Mouse (Mus musculus): ENCODE measurements around the gene Pla2g4c. TPM values are rescaled to one million over a fixed set of nuclear protein-coding genes. Genes with fewer than 3 reads are reported as not detected.
"Not testable (repeated sequence)": the region's sequence is repeated elsewhere in the genome, so short reads cannot be mapped to it uniquely, and the experiment has no call there.

Pla2g4c gene
- 1.2 and 1.5 TPM in 2 replicates for polyA plus RNA-seq (2015; fragmentation: Nextera tagmentation; extraction: Ambion mirVana)

DNA sequence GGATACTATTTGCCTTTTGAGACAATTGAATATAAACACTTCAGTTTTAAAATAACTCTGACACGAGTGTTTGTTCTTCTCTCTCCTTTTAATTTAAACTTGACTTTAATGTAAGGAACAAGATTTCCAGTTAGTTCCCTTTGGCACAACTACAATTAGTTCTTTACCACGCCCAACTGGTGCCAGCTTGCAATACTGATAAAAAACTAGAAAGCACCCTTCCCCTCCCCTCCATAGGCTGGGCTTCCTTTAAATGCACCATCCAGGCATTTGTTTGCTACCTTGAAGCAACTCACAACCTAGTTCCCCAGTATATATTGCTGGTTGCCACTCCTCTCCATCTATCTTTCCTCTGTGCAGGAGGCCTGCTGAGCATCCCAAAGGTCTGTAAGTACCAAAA, at the start of gene Pla2g4c:
Gene Pla2g4c (plus strand): TSS at position 340 of the 400 bp plus-strand sequence.
- no peaks in the 10 kb centered on the region for H3K27me3 ChIP-seq (replicated peaks; ENCODE audit: insufficient read depth, low read length)
- H3K36me3 ChIP-seq (ENCODE audit: insufficient read depth, low read length): no peaks in the 10 kb centered on the region
- 44% methylated on average over 2 of the region's 2 CpGs for WGBS
- ATAC-seq (no peak), DNase-seq (ENCODE audit: low spot score) (no peak)
- no peaks in the 10 kb centered on the region for H3K9me3 ChIP-seq (ENCODE audit: low read length)
- no peak within 1 kb of the TSS for H3K9ac ChIP-seq (replicated peaks; ENCODE audit: low read depth)
- H3K4me2 ChIP-seq (replicated peaks; ENCODE audit: low read depth, low read length): no peak within 1 kb of the TSS
- no peak for TF ChIP-seq EP300 (IDR thresholded peaks at IDR 0.05)
- TF ChIP-seq CTCF (IDR thresholded peaks at IDR 0.05): no peak
- no peaks in the 10 kb centered on the region for H3K4me1 ChIP-seq (ENCODE audit: insufficient read depth, low read depth, low read length)
- H3K4me3 ChIP-seq (ENCODE audit: low read depth, low read length): no peak within 1 kb of the TSS
- no peak within 1 kb of the TSS for H3K27ac ChIP-seq (ENCODE audit: low read length)

DNA sequence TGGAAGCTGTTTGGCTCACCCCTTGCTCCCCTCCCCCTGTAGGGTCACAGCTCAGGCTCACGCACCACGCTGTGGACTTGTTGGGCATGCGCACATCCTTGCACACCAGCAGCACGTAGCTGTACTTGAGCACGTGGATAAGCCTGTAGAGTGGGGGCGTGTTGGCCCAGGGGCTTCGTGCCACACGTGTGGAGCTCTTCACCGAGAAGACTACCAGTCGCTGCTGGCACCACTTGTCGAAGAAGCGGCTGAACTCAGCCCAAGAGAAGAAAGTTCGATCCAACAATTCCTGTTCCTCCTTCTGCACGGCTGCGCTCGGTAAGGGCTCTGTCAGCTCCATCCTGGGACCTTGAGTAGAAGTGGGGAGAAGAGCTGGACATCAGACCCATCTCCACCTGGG, 47.4 kb upstream of the Pla2g4c start, which contains the start of gene Lig1:
Gene Lig1 (plus strand): TSS at position 203 of the 400 bp plus-strand sequence.
- peak within 1 kb of the TSS; percentile 26; the same call in 1 of the 2 replicates for H3K27ac ChIP-seq (ENCODE audit: low read length)
- WGBS: 97% methylated on average over 16 of the region's 16 CpGs
- no peaks in the 10 kb centered on the region for H3K9me3 ChIP-seq (ENCODE audit: low read length)
- no peak for ATAC-seq
- no peaks in the 10 kb centered on the region for H3K27me3 ChIP-seq (replicated peaks; ENCODE audit: insufficient read depth, low read length)
- peak within 1 kb of the TSS; percentile 56 for H3K9ac ChIP-seq (replicated peaks; ENCODE audit: low read depth)
- H3K4me1 ChIP-seq (ENCODE audit: insufficient read depth, low read depth, low read length): no peaks in the 10 kb centered on the region; the same call in 1 of the 2 replicates
- H3K4me2 ChIP-seq (replicated peaks; ENCODE audit: low read depth, low read length): peak within 1 kb of the TSS; percentile 77
- peak within 1 kb of the TSS; percentile 76 for H3K4me3 ChIP-seq (ENCODE audit: low read depth, low read length)
- TF ChIP-seq EP300 (IDR thresholded peaks at IDR 0.05) (no peak), CTCF (IDR thresholded peaks at IDR 0.05) (no peak)
- no peaks in the 10 kb centered on the region for H3K36me3 ChIP-seq (ENCODE audit: insufficient read depth, low read length)
- DNase-seq (ENCODE audit: low spot score): no peak

DNA sequence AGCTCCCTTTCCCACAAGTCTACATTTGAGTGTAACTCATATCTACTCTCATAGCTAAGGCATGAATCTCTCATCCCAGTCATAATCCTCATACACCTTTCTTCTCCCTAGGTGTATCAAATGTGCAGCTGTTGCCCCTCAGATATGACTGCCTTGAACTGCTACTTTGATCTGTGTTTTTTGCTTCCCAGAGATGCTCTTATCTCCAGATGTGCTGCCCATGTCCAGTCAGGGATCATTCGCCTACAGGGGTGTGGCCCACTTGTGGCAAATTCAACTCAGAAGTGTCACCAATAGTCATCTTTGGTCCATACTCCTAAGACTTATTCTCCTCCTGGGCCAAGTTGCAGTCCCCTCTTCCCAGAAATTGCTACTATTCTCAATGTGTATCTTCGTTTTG, 46.6 kb upstream of the Pla2g4c start:
- peak overlapping the region; percentile 76 for H3K4me3 ChIP-seq (ENCODE audit: low read depth, low read length)
- no peak for DNase-seq (ENCODE audit: low spot score)
- ATAC-seq: no peak
- no peak for TF ChIP-seq CTCF (IDR thresholded peaks at IDR 0.05)
- no peak for TF ChIP-seq EP300 (IDR thresholded peaks at IDR 0.05)
- H3K9me3 ChIP-seq (ENCODE audit: low read length): no peaks in the 10 kb centered on the region
- H3K9ac ChIP-seq (replicated peaks; ENCODE audit: low read depth): peak overlapping the region; percentile 56
- peak overlapping the region; percentile 77 for H3K4me2 ChIP-seq (replicated peaks; ENCODE audit: low read depth, low read length)
- 28% methylated on average over 2 of the region's 2 CpGs for WGBS
- no peaks in the 10 kb centered on the region for H3K27me3 ChIP-seq (replicated peaks; ENCODE audit: insufficient read depth, low read length)
- no peak overlapping the region for H3K27ac ChIP-seq (ENCODE audit: low read length)
- H3K36me3 ChIP-seq (ENCODE audit: insufficient read depth, low read length): no peaks in the 10 kb centered on the region
- H3K4me1 ChIP-seq (ENCODE audit: insufficient read depth, low read depth, low read length): no peaks in the 10 kb centered on the region; the same call in 1 of the 2 replicates

DNA sequence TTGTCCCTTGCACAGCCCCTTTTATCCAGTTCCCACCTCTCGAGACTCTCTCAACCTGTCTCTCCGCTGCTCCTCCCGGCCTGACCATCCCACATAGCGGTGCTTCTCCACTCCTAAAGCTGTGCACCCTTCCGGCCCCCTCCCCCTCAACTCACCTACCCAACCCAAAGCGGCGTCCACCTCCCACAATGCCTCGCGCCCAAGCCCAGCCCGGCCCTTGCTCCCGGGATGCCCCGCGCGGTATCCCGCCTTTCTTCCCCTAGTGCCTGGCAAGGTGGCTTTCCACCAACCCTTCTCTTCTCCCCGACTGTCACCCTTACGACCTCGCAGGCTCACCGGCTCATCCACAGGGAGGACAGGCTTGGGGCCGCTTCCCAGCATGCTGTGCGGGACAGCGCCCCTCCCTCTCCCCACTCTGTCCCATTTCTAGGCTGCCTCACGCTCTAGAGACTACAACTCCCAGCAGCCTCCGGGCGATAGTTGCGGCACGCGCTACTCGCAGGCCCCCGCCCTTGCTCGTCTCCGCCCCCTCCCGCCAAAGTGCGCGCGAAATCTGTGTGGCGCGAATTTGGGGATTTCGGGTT, 46.1 kb upstream of the Pla2g4c start, which contains the start of gene Zswim9:
Gene Zswim9 (minus strand): TSS at position 414 of the 584 bp plus-strand sequence.
- H3K4me3 ChIP-seq (ENCODE audit: low read depth, low read length): peak within 1 kb of the TSS; percentile 76
- H3K27ac ChIP-seq (ENCODE audit: low read length): peak within 1 kb of the TSS; percentile 26; the same call in 1 of the 2 replicates
- H3K4me2 ChIP-seq (replicated peaks; ENCODE audit: low read depth, low read length): peak within 1 kb of the TSS; percentile 77
- H3K36me3 ChIP-seq (ENCODE audit: insufficient read depth, low read length): no peaks in the 10 kb centered on the region
- H3K9me3 ChIP-seq (ENCODE audit: low read length): no peaks in the 10 kb centered on the region
- ATAC-seq: peak; percentile 100
- under 1% methylated on average over 39 of the region's 39 CpGs for WGBS
- peak; percentile 96 for DNase-seq (ENCODE audit: low spot score)
- H3K4me1 ChIP-seq (ENCODE audit: insufficient read depth, low read depth, low read length): no peaks in the 10 kb centered on the region; the same call in 1 of the 2 replicates
- H3K27me3 ChIP-seq (replicated peaks; ENCODE audit: insufficient read depth, low read length): no peaks in the 10 kb centered on the region
- TF ChIP-seq EP300 (IDR thresholded peaks at IDR 0.05) (no peak), CTCF (IDR thresholded peaks at IDR 0.05) (peak; percentile 24)
- peak within 1 kb of the TSS; percentile 56 for H3K9ac ChIP-seq (replicated peaks; ENCODE audit: low read depth)

DNA sequence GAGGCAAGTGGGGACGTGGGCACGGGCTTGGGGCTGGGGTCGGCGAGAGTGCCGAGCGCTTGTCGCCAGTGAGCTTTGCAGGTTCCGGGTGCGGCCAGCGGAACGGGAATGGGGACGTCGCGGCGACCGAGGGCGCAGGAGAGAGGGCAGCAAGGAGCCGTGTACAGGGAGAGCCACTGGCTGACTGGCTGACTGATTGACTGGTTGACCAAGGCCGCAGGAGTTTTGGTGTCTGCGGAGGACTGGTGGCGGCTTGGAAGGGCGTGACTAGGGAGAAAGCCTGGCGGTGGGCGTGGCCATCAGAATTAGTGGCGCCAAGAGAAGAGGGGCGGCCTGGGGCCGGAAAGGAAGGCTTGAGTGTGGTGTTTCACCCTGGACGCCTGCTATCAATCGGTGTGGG, 45.5 kb upstream of the Pla2g4c start:
- H3K4me2 ChIP-seq (replicated peaks; ENCODE audit: low read depth, low read length): peak overlapping the region; percentile 77
- peak overlapping the region; percentile 76 for H3K4me3 ChIP-seq (ENCODE audit: low read depth, low read length)
- H3K9me3 ChIP-seq (ENCODE audit: low read length); H3K27ac ChIP-seq (ENCODE audit: low read length); H3K36me3 ChIP-seq (ENCODE audit: insufficient read depth, low read length); H3K4me1 ChIP-seq (ENCODE audit: insufficient read depth, low read depth, low read length); H3K27me3 ChIP-seq (replicated peaks; ENCODE audit: insufficient read depth, low read length); DNase-seq (ENCODE audit: low spot score): not testable (repeated sequence)
- peak; percentile 56 for ATAC-seq
- WGBS: 0% methylated on average over 8 of the region's 29 CpGs
- peak overlapping the region; percentile 56; the same call in 1 of the 2 replicates for H3K9ac ChIP-seq (replicated peaks; ENCODE audit: low read depth)

DNA sequence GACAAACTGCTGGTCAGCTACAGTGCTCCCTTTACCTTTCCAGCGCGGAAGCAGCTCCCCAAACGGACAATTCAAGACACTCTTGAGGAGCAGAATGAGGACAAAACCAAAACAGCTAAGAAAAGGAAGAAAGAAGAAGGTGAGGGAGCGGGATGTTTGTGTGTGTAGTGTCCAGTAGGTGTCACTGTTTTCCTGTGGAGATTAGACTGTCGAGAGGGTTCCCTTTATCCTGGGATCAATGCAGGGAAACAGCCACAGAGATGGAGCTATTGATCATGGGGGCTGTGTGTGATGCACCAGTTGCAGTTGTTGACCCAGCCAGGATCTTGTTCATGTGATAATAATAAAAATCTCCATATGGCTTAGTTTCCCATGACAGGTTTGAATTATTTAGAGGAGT, 35.8 kb upstream of the Pla2g4c start:
- DNase-seq (ENCODE audit: low spot score): peak; percentile 54

More for the DNA sequence above, 35.8 kb upstream of the Pla2g4c start:
- Histone ChIP-seq H3K4me2 (replicated peaks; ENCODE audit: low read depth, low read length) (no peak overlapping the region), H3K9me3 (ENCODE audit: low read length) (no peaks in the 10 kb centered on the region), H3K36me3 (ENCODE audit: insufficient read depth, low read length) (0 out of 2 replicates have a peak, but pooled peaks cover 5% of the 10 kb centered on the region), H3K9ac (replicated peaks; ENCODE audit: low read depth) (no peak overlapping the region), H3K4me3 (ENCODE audit: low read depth, low read length) (no peak overlapping the region), H3K4me1 (ENCODE audit: insufficient read depth, low read depth, low read length) (no peaks in the 10 kb centered on the region), H3K27me3 (replicated peaks; ENCODE audit: insufficient read depth, low read length) (no peaks in the 10 kb centered on the region), H3K27ac (ENCODE audit: low read length) (no peak overlapping the region)
- WGBS: 50% methylated on average over 5 of the region's 5 CpGs
- 0 out of 2 replicates have a peak, but pooled peaks have one; percentile 37 for ATAC-seq
- TF ChIP-seq CTCF (IDR thresholded peaks at IDR 0.05) (peak; percentile 79), EP300 (IDR thresholded peaks at IDR 0.05) (no peak)

Data from lung, postnatal 0 days (tissue).